Mouse (Mus musculus): ENCODE data around the gene Muc4.

Gene Muc4

GRCm38 (mm10) chr16:32803252-32803853 lies 67.7 kb downstream of the Muc4 start:
- no peak for DNase-seq (ENCODE audit: low read depth, low spot score)

GRCm38 (mm10) chr16:32803901-32804300 lies 68.2 kb downstream of the Muc4 start:
- no peak for DNase-seq (ENCODE audit: low read depth, low spot score)

DNA sequence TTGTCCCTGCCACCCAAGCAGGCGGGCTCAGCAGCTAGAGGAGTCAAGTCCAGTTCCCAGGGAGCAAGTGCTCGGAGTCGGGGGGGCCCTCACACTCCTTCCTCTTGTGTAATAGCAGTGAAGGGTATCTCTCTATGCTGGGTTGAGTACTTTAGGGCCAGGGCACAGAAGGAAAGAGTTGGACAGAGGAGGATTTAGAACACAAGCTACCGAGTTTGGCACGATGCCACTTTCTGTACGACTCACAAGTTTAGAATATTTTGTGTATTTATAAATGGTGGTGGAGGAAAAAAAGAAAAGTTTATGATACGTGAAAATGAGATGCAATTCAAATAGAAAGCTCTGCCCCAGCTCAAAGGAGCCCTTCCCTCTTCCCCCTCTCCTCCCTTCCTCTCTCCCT lies 69.5 kb downstream of the Muc4 start:
- DNase-seq (ENCODE audit: low read depth, low spot score) = no peak

DNA sequence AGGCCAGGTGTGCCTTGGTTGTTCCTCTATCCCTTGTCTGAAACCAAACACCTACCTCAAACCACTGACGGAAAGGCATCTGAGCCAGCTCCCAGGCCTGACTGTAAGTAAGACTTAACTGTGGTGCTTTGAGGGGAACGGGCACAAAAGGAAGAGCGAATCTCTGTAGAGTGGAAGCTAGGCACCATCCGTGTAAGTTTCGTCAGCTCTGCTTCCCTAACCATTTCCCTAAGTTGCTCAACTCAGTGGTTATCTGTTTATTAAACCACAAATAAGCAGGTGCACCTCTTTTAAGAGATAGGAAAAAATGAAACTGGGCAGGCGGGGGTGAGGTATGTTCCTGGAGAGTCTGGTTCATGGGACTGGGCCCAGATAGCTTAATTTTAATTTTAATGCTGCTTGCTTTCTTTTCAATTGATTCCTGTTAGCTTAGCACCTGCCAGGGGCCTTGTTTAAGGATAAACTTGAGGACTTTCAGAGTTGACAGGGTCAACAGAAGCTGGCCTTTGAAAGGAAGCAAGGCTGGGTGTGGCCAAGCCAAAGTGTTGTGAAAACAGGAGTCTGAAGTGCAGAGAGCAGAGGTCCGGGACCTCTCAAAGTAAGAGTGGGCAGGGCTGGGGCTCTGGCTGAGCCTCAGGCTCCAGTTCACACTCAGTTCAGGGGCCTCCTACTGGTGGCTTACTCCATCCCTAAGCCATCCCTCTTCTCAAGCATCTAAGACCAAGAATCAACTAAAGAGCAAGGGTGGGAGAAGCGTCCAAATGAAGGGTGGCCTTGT lies 71.9 kb downstream of the Muc4 start:
- no peak for DNase-seq (ENCODE audit: low read depth, low spot score)

DNA sequence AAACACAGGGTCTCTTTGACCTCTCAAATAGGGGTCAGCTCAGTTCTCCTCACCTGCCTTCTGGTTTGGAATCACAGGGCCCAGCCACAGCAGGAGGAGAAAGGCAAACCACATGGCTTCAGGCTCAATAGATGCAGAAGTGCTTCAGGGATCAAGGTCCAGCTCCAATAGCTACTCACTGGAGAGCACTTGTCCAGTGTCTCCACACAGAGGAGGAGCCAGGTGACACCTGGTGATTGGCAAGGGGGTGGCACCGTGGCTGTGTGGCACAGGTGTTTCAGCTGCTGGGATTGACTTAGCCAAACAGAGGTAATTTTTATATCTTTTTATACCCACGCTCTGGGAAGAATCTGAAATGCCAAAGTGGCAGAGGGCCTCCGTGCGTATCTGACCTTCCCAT lies 74.6 kb downstream of the Muc4 start, which contains the start of gene Smbd1:
TSS of gene Smbd1 (minus strand) at position 157 of the 400 bp plus-strand sequence.
- DNase-seq (ENCODE audit: low read depth, low spot score) = no peak

- DNase-seq (ENCODE audit: low read depth, low spot score) = peak; percentile 97
Observed at GRCm38 (mm10) chr16:32812888-32813361, 77.2 kb downstream of the Muc4 start.

DNA sequence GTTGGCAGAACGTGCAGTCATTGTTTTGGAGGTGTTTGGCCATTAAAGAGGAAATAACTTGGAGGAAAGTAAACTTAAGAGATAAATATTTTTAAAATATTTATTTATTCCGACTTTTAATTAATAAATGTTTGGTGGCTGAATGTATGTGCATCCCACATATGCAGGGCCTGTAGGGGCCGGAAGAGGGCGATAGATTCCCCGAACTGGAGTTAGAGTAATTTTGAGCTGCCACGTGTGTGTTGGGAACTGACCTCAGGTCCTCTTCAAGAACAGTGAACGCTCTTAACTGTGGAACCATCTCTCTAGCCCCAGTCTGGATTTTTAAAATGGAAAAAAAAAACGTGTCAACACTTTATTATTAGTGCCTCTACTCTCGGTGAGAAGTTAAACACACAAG lies 77.7 kb downstream of the Muc4 start:
- DNase-seq (ENCODE audit: low read depth, low spot score) = peak; percentile 30

- no peak for DNase-seq (ENCODE audit: low read depth, low spot score)
Observed at GRCm38 (mm10) chr16:32813771-32814170, 78.1 kb downstream of the Muc4 start.

DNA sequence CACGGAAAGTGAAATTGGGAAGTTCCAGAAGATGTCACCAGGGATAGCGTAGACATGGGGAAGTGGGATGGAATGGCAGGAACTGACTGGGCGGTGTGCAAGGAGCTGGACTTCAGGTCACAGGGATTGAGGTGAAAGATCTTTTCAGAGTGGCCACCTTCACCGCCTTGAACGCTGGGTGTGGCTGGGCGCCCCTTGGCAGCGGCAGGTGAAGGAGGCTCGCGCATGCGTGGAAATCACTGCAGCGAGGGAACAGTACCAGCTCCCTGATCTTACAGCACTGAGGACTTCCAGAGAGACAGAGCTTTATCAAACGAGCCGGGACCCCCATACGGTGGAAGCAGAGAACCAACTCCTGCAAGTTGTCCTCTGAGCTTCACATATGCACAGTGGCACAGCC lies 78.9 kb downstream of the Muc4 start:
- DNase-seq (ENCODE audit: low read depth, low spot score) = peak; percentile 69

GRCm38 (mm10) chr16:32815160-32815605 lies 79.5 kb downstream of the Muc4 start:
- DNase-seq (ENCODE audit: low read depth, low spot score) = peak; percentile 11

DNA sequence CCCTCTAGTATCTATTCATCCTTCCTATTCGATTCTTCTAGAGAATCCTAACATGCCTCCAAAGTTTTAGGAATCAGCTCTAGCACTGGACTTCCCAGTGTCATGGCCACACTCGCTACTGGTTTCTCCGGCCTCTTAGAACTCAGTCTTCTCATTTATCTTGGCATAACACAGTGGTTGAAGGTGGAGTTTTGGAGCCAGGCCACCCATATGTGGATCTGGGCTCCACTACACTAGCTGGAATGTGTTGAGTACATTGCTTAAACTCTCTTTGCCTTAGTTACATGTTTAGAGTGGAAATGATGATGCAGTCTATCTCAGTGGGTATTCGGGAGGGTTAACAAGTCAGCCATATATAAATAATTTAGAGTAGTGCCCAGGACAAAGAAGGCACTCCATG lies 82.3 kb downstream of the Muc4 start:
- DNase-seq (ENCODE audit: low read depth, low spot score) = no peak

DNA sequence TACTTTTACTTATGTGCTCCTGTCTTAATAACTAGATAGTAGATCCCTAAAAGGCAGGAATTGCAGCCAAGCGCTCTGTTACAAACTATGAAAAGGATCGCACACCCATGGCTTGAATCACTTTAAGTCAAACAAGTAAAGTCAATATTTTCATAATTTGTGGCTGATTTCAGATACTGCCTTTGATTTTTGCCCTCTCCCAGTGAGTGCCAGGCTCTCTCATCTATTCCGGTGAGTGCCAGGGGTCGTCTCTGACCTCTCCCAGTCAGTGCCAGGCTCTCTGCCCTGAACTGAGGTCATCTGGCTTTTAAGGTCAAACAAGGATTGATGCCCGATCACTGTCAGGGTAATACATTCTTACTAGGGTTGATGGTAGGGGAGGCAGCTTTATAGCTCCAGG lies 82.8 kb downstream of the Muc4 start:
- no peak for DNase-seq (ENCODE audit: low read depth, low spot score)

GRCm38 (mm10) chr16:32821772-32822449 lies 86.2 kb downstream of the Muc4 start:
- DNase-seq (ENCODE audit: low read depth, low spot score) = no peak

DNA sequence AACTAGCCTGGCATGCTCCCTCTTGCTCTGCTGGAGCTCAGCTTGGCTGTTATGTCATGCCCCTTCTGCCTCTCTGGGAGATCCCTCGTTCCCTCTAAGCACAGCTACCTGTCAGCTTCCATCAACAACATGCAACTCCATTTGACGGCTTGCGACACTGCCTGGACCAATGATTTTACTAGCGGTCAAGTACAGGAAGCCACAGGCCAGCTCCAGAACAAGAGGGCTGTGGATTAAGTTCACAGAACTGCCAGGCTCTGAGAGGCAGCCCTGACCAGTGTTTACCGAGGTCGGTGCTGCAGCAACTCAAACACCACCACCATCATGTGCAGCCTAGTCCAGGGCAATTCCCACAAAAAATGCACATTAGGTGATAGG lies 86.8 kb downstream of the Muc4 start:
- no peak for DNase-seq (ENCODE audit: low read depth, low spot score)

DNA sequence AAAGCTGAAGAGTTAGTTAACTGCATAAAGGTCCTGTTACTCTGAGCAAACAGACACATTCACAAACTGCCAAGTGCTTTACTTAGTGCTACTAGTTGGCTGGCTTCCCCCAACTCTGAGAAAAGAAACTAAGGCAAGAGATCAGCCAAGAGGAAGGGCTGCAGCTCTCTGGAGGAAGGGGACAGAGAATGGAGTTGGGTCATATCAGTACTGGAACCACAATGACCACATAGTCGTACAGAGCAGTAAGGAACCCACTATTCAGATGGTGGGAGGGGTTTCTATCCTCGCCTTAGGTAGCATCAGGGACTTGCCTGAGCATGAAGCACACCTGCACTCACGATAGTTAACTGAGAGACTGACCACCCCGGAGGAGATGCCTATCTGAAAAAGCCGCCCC lies 87.2 kb downstream of the Muc4 start:
- DNase-seq (ENCODE audit: low read depth, low spot score) = no peak

DNA sequence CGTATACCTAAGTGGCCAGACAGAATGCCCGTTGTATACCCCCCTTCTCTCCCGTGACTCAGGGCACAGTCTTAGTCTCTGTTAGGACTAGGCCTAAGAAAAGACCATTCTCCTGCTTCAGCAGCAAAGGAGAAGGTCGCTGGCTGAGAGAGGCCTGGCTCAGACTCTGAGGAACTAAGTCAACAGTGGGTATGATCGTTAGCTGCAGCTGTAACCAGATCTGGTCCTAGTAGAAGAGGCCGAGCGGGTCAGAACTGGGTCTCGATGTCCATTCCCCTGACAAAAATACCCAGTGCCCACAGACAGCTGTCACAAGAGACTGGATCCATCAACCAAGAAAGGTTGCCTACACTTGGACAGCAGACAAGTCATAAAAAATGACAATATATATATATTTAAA lies 87.8 kb downstream of the Muc4 start:
- no peak for DNase-seq (ENCODE audit: low read depth, low spot score)

DNA sequence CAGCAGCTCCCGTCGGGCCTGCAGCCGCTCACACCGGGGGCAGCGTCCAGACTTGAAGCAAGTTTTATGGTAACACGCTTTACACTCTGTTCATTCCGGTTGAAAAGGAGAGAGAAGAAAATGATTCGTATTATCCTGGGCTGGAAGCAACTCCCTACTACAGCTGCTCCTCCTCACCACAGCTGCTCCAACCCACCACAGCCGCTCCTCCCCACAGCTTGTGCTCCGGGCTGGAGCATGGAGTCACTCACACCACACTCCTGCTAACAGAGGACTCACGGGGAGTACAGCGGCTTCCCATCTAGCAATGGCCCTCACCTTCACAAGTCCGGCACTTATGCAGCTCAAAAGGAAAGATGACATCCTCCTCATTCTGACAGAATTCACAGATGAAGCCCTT lies 88.4 kb downstream of the Muc4 start:
- DNase-seq (ENCODE audit: low read depth, low spot score) = no peak

DNA sequence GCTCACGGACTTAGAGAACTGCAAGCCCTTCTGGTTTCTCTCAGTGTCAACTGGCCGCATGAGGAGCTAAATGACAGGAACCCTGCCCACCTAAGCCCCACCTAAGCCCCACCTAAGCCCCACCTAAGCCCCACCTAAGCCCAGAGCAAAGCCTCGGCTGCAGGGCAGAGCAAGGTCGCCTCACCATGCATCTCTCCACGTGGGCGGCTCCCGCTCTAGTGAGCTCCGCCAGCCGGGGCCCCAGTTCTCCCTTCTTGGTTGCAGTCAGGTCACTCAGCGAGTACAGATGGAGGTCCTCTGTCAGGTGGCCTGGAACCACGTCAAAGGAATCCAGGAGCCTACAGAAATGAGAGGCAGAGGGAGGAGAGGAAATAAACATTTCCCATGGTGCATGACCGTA lies 89.7 kb downstream of the Muc4 start:
- DNase-seq (ENCODE audit: low read depth, low spot score) = no peak

DNA sequence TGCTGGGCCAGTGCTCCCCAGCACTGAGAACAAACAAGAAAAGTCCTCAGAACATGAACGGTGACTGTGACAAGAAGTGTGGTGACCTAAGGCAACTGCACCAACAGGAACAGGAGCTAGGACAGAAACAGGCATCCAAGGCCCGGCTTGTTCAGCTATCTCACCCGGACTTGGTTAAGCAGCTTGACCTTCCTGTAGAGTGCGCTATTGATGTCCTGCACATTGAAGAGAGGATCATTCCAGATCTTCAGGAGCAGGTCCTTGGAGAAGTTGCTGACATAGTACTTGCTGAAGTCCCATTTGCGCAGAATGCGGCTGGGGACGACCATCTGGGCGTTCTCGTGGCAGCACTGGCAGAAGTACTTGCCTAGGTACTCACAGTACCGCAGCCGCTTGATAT lies 90.8 kb downstream of the Muc4 start:
- no peak for DNase-seq (ENCODE audit: low read depth, low spot score)

- no peak for DNase-seq (ENCODE audit: low read depth, low spot score)
Observed at GRCm38 (mm10) chr16:32829104-32829503, 93.4 kb downstream of the Muc4 start.

GRCm38 (mm10) chr16:32831501-32831900 lies 95.8 kb downstream of the Muc4 start:
- DNase-seq (ENCODE audit: low read depth, low spot score) = no peak
